Mouse (Mus musculus): ENCODE results near the gene Cpeb4. TPM values are rescaled to one million over a fixed set of nuclear protein-coding genes. Genes with fewer than 3 reads are reported as not detected.

Cpeb4 gene
- total RNA-seq, 1 experiment from 2014 or later: 51.0 TPM

DNA sequence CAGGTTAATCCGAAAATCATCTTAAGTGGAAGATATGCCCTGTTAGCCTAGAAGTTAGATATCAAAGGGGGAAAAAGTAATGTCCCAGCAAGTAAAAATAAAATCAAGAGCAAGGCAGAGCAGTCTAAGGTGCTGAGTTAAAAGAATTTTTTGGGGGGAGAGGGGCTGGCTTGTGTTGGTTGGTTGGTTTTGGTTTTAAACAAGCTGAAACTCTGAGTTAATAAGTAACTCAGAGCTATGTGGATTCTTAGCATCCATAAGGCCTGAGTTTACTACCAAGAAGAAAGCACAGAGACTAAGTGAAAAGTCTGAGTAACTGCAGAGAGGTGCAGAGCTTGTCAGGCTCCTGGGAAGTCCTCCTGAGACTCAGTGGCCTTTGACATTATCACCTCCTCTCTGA lies 16.2 kb downstream of the Cpeb4 start:
- ATAC-seq (ENCODE audit: extremely low read depth, insufficient number of reproducible peaks, low FRiP score, poor library complexity, severe bottlenecking): no peak

DNA sequence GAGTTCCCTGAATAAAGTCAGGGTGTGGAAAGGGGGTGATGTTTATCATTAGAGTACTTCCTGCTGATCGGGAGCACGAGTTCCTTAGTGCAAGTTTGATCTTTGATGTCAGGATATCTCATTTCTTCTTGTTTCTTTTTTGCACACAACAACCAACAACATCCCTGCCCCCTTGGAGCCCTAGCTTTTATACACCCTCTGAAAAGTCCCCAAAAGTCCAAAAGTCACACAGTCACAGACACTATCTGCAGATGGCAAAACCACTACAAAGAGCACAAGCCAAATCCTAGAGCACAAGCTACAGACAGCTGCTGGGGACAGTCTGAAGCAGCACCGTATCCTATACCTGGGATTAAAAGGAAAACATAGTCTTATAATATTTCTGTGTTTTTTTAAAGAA lies 20.1 kb downstream of the Cpeb4 start:
- no peak for ATAC-seq (ENCODE audit: extremely low read depth, insufficient number of reproducible peaks, low FRiP score, poor library complexity, severe bottlenecking)

DNA sequence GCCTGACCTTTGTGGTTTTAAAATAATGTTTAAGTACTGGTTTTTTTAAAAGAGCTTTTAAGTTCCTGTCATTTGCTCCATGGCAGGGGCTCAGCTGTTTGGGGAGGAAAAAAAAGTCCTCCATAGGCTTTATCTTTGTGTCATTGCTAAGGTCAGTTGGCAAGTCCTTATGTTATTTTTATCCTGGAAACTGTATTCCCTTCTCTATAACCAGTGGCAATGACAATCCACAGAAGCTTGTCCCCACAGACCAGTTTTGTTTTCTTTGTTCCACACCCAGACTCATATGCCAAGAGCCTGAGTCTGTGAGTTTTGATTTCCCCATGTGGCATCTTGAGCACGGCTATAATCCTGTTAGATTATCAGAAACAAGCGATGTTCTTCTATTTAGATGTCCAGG lies 21.6 kb downstream of the Cpeb4 start:
- no peak for ATAC-seq (ENCODE audit: extremely low read depth, insufficient number of reproducible peaks, low FRiP score, poor library complexity, severe bottlenecking)

DNA sequence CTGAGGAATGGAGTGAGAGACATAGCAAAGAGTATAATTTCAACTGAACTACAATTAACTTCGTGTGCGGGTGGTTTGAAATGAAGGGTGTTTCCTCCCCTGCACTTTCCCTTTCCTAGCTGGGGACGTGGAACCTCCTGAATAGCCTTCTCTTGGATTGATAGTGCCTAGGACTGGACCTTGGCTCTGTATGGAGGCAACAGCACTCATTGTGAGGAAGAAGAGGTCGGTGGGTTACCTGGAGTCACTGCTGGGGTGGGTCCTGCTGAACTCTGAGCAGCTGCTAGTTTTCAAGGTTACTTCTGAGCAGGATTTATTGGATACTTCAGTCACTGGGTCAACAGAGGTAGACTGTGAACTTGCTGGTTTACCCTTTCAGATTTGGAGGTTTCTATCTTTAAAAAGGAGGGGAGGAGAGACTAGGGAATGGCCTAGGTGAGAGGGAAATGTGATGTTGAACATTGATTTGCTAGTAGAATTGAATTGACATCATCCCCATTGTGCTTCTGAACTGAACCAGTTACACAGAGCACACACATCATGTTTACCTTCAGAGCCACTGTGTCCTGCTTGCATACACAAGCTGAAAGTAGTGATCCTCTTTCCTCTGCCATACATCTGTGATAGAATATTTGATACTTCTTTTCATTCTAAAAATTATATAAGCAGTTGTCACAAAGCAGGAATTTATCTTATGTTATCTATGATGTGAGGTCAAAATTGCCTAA lies 24.2 kb downstream of the Cpeb4 start:
- ATAC-seq (ENCODE audit: extremely low read depth, insufficient number of reproducible peaks, low FRiP score, poor library complexity, severe bottlenecking): no peak

DNA sequence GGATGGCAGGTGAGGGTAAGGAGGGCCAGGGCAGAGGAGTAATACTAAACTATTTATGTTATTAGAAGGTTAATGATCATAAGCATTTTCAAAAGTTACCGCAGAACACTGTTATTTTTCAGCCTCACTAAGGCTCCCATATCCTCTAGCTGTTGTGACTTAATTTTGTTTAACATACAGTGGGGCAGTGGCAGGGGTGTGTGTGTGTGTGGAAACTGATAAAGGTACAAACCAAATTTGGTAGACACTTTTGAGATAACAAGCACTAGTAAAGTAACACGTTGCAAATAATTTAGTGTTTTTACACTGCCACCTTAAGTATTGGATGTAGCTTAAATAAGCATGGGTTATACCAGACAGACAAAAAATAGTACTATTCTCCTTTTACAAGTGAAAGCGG lies 24.9 kb downstream of the Cpeb4 start:
- ATAC-seq (ENCODE audit: extremely low read depth, insufficient number of reproducible peaks, low FRiP score, poor library complexity, severe bottlenecking): no peak

- no peak for ATAC-seq (ENCODE audit: extremely low read depth, insufficient number of reproducible peaks, low FRiP score, poor library complexity, severe bottlenecking)
These were observed 27.2 kb downstream of the Cpeb4 start for GRCm38 (mm10) chr11:31899166-31899565.

- ATAC-seq (ENCODE audit: extremely low read depth, insufficient number of reproducible peaks, low FRiP score, poor library complexity, severe bottlenecking): no peak
These were observed 28.7 kb downstream of the Cpeb4 start for GRCm38 (mm10) chr11:31900736-31901135.

DNA sequence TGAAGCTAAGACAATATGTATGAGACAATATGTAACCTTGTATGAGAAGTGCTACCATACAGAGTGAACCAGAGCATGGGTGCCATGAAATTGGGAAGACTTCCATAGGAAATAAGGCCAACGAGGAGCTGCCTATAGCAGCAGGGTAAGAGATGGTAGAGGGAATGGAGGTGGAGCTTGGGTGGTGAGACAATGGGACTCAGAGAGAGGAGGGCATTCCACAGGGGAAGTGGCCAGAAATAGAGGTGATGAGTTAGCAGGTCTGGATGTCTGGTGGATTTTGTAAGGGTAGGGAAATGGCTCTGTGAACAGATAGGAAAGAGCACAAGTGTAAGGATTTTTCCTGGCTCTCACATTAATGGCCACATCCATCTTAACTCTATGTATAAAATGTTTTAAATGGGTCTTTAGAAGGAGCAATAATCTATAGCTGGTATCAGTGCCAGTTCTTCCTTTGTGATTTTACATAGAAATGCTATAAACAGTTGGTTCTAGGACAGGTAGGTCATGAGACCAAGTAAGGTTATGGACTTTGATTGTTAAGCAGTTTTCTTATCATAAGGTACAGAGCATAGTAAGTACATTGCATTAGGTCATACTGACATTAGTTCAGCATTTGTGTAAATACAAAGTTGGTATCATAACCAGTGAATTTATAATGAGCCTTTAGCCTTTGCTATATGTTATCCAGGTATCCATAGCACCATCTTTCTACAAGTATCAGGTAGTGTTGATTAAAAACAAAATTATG lies 30.4 kb downstream of the Cpeb4 start:
- ATAC-seq (ENCODE audit: extremely low read depth, insufficient number of reproducible peaks, low FRiP score, poor library complexity, severe bottlenecking): no peak

- no peak for ATAC-seq (ENCODE audit: extremely low read depth, insufficient number of reproducible peaks, low FRiP score, poor library complexity, severe bottlenecking)
These were observed 34.5 kb downstream of the Cpeb4 start for GRCm38 (mm10) chr11:31906499-31906898.

- no peak for ATAC-seq (ENCODE audit: extremely low read depth, insufficient number of reproducible peaks, low FRiP score, poor library complexity, severe bottlenecking)
These were observed 35.6 kb downstream of the Cpeb4 start for GRCm38 (mm10) chr11:31907650-31908049.

- ATAC-seq (ENCODE audit: extremely low read depth, insufficient number of reproducible peaks, low FRiP score, poor library complexity, severe bottlenecking): no peak
These were observed 40.9 kb downstream of the Cpeb4 start for GRCm38 (mm10) chr11:31912958-31913357.

GRCm38 (mm10) chr11:31917769-31918168 lies 45.8 kb downstream of the Cpeb4 start:
- ATAC-seq (ENCODE audit: extremely low read depth, insufficient number of reproducible peaks, low FRiP score, poor library complexity, severe bottlenecking): no peak

GRCm38 (mm10) chr11:31930051-31930450 lies 58.0 kb downstream of the Cpeb4 start:
- no peak for ATAC-seq (ENCODE audit: extremely low read depth, insufficient number of reproducible peaks, low FRiP score, poor library complexity, severe bottlenecking)

GRCm38 (mm10) chr11:31935652-31936051 lies 63.6 kb downstream of the Cpeb4 start:
- ATAC-seq (ENCODE audit: extremely low read depth, insufficient number of reproducible peaks, low FRiP score, poor library complexity, severe bottlenecking): no peak

- no peak for ATAC-seq (ENCODE audit: extremely low read depth, insufficient number of reproducible peaks, low FRiP score, poor library complexity, severe bottlenecking)
These were observed 65.0 kb downstream of the Cpeb4 start for GRCm38 (mm10) chr11:31936910-31937525.

DNA sequence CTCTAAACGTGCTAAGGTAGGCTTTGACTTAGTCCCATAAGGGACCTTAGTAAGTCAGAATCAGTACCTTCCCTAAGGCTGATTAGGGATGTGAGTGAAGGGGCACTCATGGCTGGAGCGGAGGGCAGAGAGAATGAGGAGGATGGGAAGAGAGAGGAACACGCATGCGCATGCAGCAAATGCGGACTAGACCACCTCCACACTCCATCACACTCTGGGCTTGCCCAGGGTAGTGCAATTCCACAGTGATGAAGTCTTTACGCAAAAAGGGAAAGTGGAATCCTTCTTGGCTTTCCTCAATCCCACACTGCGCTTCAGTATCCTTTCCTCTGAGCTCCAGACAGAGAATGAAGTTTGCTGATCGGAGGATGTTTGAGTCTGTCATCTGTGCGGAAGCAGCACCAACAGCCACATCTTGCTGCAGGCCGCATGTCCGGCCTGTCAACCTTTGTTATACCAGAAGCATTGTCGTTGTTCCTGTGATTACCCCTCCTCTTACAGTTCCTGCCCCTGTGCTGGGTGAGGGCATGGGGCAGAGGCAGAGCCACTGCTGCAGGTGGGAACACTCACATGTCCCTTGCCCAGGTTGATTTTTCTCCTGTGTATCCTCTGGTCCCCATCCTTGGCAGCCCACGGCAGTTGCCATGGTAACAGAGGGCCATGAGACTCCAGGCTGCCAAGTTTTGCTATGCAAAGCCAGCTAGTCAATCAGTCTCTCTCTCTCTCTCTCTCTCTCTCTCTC lies 69.1 kb downstream of the Cpeb4 start:
- ATAC-seq (ENCODE audit: extremely low read depth, insufficient number of reproducible peaks, low FRiP score, poor library complexity, severe bottlenecking): no peak

GRCm38 (mm10) chr11:31941640-31942638 lies 69.9 kb downstream of the Cpeb4 start:
- ATAC-seq (ENCODE audit: extremely low read depth, insufficient number of reproducible peaks, low FRiP score, poor library complexity, severe bottlenecking): no peak

GRCm38 (mm10) chr11:31945471-31945870 lies 73.5 kb downstream of the Cpeb4 start:
- ATAC-seq (ENCODE audit: extremely low read depth, insufficient number of reproducible peaks, low FRiP score, poor library complexity, severe bottlenecking): no peak
